13 mouse cellular contexts compared by ENCODE assay signal in the genomic region with DNA sequence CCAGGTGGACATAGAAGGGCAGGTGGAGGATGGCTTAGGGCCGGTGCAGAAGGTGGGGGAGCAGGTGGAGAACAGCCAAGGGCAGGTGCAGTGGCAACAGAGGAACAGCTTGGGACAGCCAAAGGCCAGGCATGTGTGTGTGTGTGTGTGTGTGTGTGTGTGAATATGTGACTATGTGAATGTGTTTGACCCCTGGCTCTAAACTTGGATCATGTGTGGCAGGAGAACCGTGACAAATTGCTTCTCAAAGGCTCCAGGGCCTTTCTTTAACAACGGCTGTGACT.
A peak's percentile ranks its signal among the peaks of the same experiment; 100 is the strongest.
DNase-seq lines count a peak whose midpoint lies in the region; ATAC-seq and TF ChIP-seq lines count a peak whose summit lies in the region.
"Had no signal": no experiment of that assay in that cellular context is flagged by ENCODE, and none has a peak within 500 bp of the region (broad histone marks: within the 10 kb centered on the region; RNA-seq: fewer than 3 reads in every experiment).

No protein-coding gene starts in this region.

- H3K27me3 ChIP-seq in forebrain, postnatal 0 days (ENCODE audit: insufficient read depth, low read length) = no peaks in the 10 kb centered on the region
- H3K27me3 ChIP-seq in forebrain, embryonic 16.5 days (replicated peaks; ENCODE audit: control insufficient read depth, insufficient read depth, low read length) = no peaks in the 10 kb centered on the region
- no peaks in the 10 kb centered on the region for H3K27me3 ChIP-seq in kidney, embryonic 16.5 days (ENCODE audit: insufficient read depth, low read length)
- H3K27me3 ChIP-seq: embryonic facial prominence, embryonic 12.5 days; hindbrain, embryonic 15.5 days; midbrain, embryonic 15.5 days had no signal

- no peak for DNase-seq in forebrain, postnatal 0 days
- DNase-seq in cerebellum, adult 11-12 months = peak; percentile 40
- peak; percentile 80 to 89 for DNase-seq in cerebellum, postnatal 14 days
- DNase-seq in frontal cortex, postnatal 25 days (ENCODE audit: low spot score in 2 of 2) = no peak
- no peak for DNase-seq in liver
- DNase-seq: adrenal gland, postnatal 36 days; layer of hippocampus, postnatal 36 days had no signal

- H3K4me3 ChIP-seq in forebrain, postnatal 0 days (ENCODE audit: low read depth, low read length) = no peak overlapping the region
- no peak overlapping the region for H3K4me3 ChIP-seq in forebrain, embryonic 16.5 days (replicated peaks; ENCODE audit: low read length)
- no peak overlapping the region for H3K4me3 ChIP-seq in kidney, embryonic 16.5 days (ENCODE audit: low read length)
- H3K4me3 ChIP-seq: embryonic facial prominence, embryonic 12.5 days; heart, adult 2 months; hindbrain, embryonic 15.5 days; midbrain, embryonic 15.5 days had no signal

- no peak overlapping the region for H3K4me2 ChIP-seq in forebrain, postnatal 0 days (ENCODE audit: low read depth)
- H3K4me2 ChIP-seq in forebrain, embryonic 16.5 days (ENCODE audit: low read length) = no peak overlapping the region
- H3K4me2 ChIP-seq in kidney, embryonic 16.5 days (replicated peaks; ENCODE audit: low read depth, low read length) = no peak overlapping the region
- H3K4me2 ChIP-seq: embryonic facial prominence, embryonic 12.5 days; hindbrain, embryonic 15.5 days; midbrain, embryonic 15.5 days had no signal

- H3K9me3 ChIP-seq in forebrain, postnatal 0 days (ENCODE audit: low read length) = no peaks in the 10 kb centered on the region
- H3K9me3 ChIP-seq in forebrain, embryonic 16.5 days (ENCODE audit: control insufficient read depth, low read length) = no peaks in the 10 kb centered on the region
- H3K9me3 ChIP-seq in kidney, embryonic 16.5 days (ENCODE audit: low read length) = no peaks in the 10 kb centered on the region
- H3K9me3 ChIP-seq: embryonic facial prominence, embryonic 12.5 days; hindbrain, embryonic 15.5 days; midbrain, embryonic 15.5 days had no signal

- H3K9ac ChIP-seq in forebrain, postnatal 0 days = no peak overlapping the region
- H3K9ac ChIP-seq in forebrain, embryonic 16.5 days (replicated peaks; ENCODE audit: low read depth, low read length) = no peak overlapping the region
- no peak overlapping the region for H3K9ac ChIP-seq in kidney, embryonic 16.5 days (replicated peaks; ENCODE audit: low read length)
- H3K9ac ChIP-seq: embryonic facial prominence, embryonic 12.5 days; hindbrain, embryonic 15.5 days; midbrain, embryonic 15.5 days had no signal

- TF ChIP-seq CTCF in forebrain, postnatal 0 days (IDR thresholded peaks at IDR 0.05; ENCODE audit: low read depth) = no peak

- WGBS in forebrain, postnatal 0 days = 78% methylated on average over 3 of the region's 3 CpGs
- WGBS in forebrain, embryonic 16.5 days = 69% methylated on average over 3 of the region's 3 CpGs
- 54% methylated on average over 3 of the region's 3 CpGs for WGBS in kidney, embryonic 16.5 days

- peak overlapping the region; percentile 59; the same call in 1 of the 2 replicates for H3K27ac ChIP-seq in forebrain, postnatal 0 days (ENCODE audit: low read depth, low read length)
- no peak overlapping the region for H3K27ac ChIP-seq in forebrain, embryonic 16.5 days (ENCODE audit: low read length)
- H3K27ac ChIP-seq in kidney, embryonic 16.5 days (ENCODE audit: low read length) = no peak overlapping the region
- H3K27ac ChIP-seq: embryonic facial prominence, embryonic 12.5 days; heart, adult 2 months; hindbrain, embryonic 15.5 days had no signal

- no peak for ATAC-seq in forebrain, postnatal 0 days
- ATAC-seq in forebrain, embryonic 16.5 days = no peak
- peak; percentile 60; the same call in 1 of the 2 replicates for ATAC-seq in kidney, embryonic 16.5 days (ENCODE audit: low FRiP score, low TSS enrichment)
- ATAC-seq: midbrain, embryonic 15.5 days had no signal

- H3K36me3 ChIP-seq in forebrain, postnatal 0 days (ENCODE audit: insufficient read depth) = no peaks in the 10 kb centered on the region
- H3K36me3 ChIP-seq in forebrain, embryonic 16.5 days (ENCODE audit: control insufficient read depth, insufficient read depth) = no peaks in the 10 kb centered on the region
- no peaks in the 10 kb centered on the region for H3K36me3 ChIP-seq in kidney, embryonic 16.5 days (ENCODE audit: insufficient read depth, low read length)
- H3K36me3 ChIP-seq: embryonic facial prominence, embryonic 12.5 days; hindbrain, embryonic 15.5 days; midbrain, embryonic 15.5 days had no signal

- H3K4me1 ChIP-seq in forebrain, postnatal 0 days (ENCODE audit: insufficient read depth) = no peaks in the 10 kb centered on the region
- H3K4me1 ChIP-seq in forebrain, embryonic 16.5 days (replicated peaks; ENCODE audit: control insufficient read depth, insufficient read depth, low read length) = peaks cover 12% of the 10 kb centered on the region
- H3K4me1 ChIP-seq in kidney, embryonic 16.5 days (ENCODE audit: insufficient read depth, low read length) = peaks cover 41% of the 10 kb centered on the region

Comparison
In these comparisons a context has a peak if more than half of its experiments do, and no peak if none do; other contexts are left out.
1. DNase-seq: peak in cerebellum, adult 11-12 months (single experiment) and cerebellum, postnatal 14 days (2 of 2); none in forebrain, postnatal 0 days (single experiment), frontal cortex, postnatal 25 days (0 of 2) and liver (single experiment).